Mouse (Mus musculus) cerebellum, postnatal 36 days (tissue): Measurements from ENCODE around the gene AU040320.
A peak's percentile ranks its signal among the peaks of the same experiment; 100 is the strongest.

Source experiments
- DNase-seq, 2 experiments: peaks; one replicate each; pipeline ENCODE4 v3.0.0; 2021 to 2022; ENCODE audit warnings: mixed read lengths in 2 of 2

Gene AU040320

DNA sequence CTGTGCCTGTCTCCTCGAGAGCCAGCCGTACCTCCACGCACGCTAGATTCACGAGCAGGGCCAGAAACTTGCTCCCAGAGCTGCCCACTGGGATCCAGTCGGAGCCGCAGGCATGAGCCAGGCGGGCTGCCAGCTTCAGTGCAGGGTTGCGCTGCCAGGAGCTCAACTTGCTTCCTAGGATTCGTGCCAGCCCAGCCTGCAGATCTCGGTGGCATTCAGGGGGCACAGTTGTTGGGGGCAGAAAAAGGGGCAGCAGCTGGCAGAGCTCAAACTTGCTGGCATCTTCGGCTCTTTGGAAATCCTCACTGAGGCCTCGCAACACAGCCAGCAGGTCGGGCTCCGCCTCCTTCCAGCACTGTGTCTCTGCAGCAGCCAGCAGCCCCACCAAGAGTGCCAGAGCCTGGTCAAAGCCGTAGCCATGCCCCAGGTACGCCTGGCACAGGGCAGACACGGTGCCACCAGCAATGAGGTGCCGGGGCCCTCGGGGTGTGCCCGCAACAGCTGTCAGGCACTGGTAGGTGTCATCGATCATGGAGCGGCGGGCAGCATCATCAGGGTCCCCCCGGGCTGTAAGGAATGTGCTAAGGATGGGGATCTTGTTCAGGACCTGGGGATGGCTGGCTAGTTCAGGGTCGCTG is 3.2 kb upstream of the AU040320 start:
- peak; percentile 78 to 79 for DNase-seq

DNA sequence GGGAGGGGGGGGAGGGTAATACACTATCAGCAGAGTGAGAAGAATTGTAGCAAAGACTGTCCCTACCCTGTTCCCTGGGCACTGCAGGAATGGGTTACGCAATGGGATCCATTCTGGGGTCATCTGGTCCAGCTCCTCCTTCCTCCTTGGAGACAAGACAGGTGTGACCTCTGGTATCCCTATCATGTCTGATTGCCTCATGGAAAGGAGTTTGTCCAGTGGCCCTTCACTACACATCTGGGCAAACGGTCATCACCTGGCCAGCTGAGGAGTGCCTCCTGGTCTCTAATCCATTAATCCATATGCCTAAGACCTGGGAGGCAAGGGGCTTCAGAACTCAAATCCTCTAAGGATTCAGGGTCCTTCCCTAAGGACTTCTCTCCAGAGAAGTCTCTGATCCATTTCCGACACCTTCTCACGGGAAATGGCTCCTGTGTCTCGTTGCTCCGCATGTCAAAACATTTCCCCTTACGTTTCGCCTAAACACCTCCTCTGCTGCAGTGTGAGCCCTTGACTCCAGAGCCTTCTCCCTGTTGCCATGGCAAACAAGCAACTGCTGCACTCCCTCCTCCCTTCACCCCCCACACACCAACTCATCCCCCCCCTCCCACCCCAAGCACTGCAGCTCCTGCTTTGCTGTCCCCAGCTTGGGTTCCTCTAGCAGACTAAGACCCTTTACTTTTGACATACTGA is 2.3 kb upstream of the AU040320 start:
- DNase-seq: peak in 1 of 2 experiments; percentile 21

DNA sequence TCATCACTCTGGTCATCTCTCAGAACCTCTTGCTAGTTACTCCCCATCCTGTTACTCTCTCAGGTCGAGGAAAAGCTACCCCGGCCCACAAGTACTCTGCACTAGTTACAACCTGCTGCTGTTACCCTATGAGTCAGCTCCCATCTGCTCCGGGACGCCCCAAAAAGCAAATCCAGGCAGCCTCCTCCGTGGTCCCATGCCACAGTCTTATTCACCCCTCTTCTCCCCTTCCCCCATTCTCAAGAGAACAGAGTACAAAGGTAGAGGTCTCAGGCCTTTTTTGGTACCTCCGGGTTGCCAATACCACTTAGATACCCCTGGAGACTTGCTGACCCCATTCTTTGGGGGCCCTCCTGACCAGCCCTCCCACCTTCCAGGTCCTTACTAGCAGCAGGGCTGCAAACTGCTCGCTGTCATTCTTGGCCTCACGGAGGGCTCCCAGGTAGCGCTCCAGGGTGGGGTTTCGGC is 1.8 kb upstream of the AU040320 start:
- DNase-seq: no peak

- DNase-seq: peak; percentile 54 to 63
Measured at GRCm38 (mm10) chr4:126752024-126752607, 1.2 kb upstream of the AU040320 start.

DNA sequence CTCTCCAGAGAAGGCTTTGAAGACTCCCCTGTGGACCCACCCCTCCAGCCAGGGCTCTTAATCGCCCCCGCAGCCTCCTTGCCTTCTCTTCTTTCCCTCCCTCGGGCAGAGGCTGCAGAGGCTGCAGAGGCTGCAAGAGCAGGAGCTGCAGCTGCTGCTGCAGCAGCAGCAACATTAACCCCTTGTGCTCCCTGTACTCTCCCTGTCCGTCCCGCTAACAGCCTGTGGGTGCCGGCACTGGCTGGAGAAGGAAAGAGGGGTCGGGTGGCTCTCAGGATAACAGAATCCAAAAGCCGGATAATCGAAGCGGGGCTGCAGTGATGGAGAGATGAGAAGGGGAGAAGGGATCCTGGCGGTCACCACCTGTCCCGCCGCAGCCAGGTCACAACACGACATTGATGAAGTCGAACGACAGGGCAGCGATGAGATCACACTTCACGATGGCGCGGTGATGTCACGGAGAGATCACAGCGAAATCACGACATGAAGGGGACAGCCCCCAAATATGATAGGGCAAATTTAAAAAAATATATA is 669 bp upstream of the AU040320 start:
- peak; percentile 59 to 63 for DNase-seq

- no peak for DNase-seq
Measured at GRCm38 (mm10) chr4:126754231-126754611, 877 bp downstream of the AU040320 start.

GRCm38 (mm10) chr4:126754736-126755374 is 1.5 kb downstream of the AU040320 start:
- no peak for DNase-seq

- peak; percentile 87 to 92 for DNase-seq
Measured at GRCm38 (mm10) chr4:126756766-126757165, 3.4 kb downstream of the AU040320 start.

- DNase-seq: peak in 1 of 2 experiments; percentile 30
Measured at GRCm38 (mm10) chr4:126758299-126758698, 5.0 kb downstream of the AU040320 start.

DNA sequence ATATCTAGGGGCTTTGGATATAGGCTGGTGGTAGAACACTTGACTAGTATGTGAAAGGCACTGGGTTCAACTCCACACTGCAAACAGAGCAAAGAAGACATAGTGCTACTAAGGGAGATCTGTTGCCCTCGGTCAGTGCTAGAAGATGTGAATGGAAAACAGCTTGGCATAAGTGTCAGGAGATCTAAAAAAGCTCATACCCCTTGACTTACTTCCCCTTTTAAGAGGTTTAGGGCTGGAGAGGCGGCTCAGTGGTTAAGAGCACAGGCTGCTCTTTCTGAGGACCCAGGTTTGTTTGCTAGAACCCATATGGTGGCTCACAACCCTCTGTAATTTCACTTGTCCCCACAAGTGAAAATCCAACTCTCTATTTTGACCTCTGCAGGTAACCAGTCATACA is 6.1 kb downstream of the AU040320 start:
- DNase-seq: no peak

GRCm38 (mm10) chr4:126762586-126763359 is 9.4 kb downstream of the AU040320 start:
- DNase-seq: no peak

DNA sequence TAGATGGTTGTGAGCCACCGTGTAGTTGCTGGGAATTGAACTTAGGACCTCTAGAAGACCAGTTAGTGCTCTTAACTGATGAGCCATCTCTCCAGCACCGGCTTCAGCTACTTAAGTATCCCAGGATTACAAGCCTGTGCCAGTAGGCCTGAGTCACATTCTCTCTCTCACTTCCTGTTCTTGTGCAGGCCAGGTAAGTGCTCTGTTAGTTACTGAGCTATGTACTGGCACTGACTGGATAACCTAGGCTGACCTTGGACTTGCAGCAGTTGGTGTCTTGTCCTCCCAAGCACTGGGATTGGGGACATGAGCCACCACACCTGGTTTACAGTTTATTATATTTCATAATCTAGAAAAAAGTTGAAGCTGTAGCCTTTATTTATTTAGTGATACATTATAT is 10.1 kb downstream of the AU040320 start:
- no peak for DNase-seq

DNA sequence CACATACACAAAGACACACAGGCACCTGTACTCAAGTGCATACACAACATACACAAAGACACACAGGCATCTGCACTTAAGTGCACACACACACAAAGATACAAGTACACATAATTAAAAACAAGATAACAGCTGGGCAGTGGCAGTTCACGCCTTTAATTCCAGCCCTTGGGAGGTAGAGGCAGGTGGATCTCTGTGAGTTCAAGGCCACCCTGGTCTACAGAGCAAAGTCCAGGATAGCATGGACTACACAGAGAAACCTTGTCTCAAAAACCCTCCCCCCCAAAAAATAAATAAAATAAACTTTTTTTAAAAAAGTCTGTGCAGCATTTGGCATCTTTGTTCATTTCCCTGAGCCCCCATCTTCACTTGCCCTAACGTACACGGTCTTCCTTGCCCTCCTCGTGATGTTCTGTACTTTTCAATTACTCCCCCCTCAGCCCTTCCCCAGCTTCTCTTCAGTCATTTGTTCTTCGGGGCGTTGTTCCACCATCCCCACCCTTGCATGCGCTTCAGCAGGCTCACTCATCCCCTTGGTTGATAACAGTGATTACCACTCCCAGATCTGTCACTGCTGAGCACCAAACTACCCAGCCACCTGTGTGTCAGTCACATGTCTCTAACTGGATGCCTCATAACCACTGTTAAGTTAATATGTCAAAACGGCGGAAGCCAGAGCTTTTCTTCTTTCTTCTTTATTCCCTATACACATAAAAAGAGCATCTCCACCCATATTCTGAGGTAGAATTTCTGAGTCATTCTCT is 16.6 kb downstream of the AU040320 start:
- no peak for DNase-seq

DNA sequence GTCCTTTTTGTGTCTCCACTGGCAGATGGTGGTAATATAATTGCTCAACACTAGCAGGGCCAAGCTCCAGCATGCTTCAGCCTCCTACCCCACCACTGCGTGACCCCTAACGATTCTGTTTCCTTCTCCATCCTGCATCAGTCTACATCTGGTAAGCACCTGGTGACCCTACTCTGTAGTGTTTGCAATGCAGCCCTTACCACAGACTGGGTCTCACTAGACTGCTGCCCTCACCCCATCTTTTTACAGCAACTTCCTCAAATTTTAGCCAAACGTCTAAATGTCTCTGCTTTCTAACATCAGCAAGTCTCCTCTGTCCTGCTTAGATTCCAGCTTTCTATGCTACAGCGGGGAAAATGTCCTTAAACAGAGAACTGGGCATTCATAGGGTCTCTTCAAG is 17.5 kb downstream of the AU040320 start:
- DNase-seq: no peak

GRCm38 (mm10) chr4:126773871-126774270 is 20.5 kb downstream of the AU040320 start:
- no peak for DNase-seq

- DNase-seq: no peak
Measured at GRCm38 (mm10) chr4:126775182-126775581, 21.8 kb downstream of the AU040320 start.

- DNase-seq: no peak
Measured at GRCm38 (mm10) chr4:126779148-126779581, 25.8 kb downstream of the AU040320 start.

DNA sequence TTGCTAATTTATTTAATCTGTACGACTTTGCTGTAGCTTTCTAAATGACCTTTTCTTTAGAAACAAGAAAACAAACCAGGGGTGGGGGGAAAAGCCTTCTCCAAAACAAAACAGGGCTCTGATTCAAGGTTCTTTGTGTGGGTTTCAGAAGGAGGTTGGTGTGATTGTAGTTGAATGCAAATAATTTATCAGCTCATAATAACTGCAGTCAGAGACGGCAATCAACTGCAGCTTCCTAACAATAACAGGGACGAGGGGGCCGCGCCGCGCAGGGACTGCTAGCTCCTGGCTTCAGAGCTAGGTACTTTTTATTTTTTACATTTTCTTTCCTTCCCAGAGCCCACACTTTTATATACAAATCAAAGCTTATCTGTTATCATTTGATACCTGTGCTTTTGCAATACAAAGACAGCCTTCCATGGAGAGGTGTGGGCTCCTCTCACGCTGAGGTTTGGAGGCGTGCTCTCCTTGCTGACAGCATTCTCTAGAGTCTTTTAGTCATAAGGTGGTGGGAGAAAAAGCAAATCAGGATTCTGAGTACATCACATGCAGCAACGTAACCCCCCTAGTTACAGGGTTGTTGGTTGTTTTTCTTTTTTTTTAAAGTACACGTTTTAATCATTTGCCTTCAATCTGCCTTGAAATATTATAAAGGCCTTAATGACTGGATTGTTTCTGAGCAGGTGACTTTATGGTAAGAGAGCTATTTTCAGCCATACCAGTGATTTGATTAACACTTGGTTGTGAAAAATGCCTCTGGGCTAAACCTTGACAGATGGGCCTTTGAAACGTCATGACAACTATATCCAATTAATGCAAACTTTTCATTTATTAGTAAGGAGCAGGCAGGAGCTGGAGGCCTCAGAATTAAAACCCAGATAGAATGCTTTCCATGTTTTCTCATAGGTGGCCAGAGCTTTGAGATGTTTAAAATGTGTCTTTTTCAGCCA is 26.8 kb downstream of the AU040320 start:
- no peak for DNase-seq

- DNase-seq: no peak
Measured at GRCm38 (mm10) chr4:126781871-126782270, 28.5 kb downstream of the AU040320 start.

DNA sequence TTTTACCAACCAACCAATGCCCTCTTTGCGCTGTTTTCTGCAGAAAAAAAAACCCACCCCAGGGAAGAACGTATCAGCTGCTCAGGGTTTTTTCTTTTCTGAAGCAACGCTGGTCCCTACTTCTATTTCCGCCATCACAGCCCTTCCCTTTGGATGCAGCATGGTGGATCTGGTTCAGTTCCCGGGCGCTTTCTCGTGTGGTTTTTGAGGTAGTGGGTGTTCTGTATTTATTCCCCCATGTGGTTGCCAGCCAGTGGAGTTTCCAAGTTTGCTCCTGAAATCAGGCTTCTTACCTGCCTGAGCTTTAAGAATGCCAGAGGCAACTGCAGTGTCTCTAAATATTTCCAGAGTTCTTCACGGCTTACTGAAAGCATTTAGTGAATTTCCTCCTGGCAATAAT is 29.2 kb downstream of the AU040320 start:
- no peak for DNase-seq
